ENCODE assay signal across 16 mouse cellular contexts in genomic region chr9:43947089-43947488, GRCm38 (mm10).
DNase-seq lines count a peak whose midpoint lies in the region; ATAC-seq lines count a peak whose summit lies in the region.
"Had no signal": no experiment of that assay in that cellular context is flagged by ENCODE, and none has a peak within 500 bp of the region (broad histone marks: within the 10 kb centered on the region; RNA-seq: fewer than 3 reads in every experiment).

No protein-coding gene starts in this region.

- peak; percentile 50; the same call in 1 of the 2 replicates for ATAC-seq in kidney, embryonic 14.5 days (ENCODE audit: low FRiP score, low TSS enrichment)
- ATAC-seq: forebrain, postnatal 0 days; intestine, postnatal 0 days had no signal

- 36% methylated on average over 5 of the region's 5 CpGs for WGBS in kidney, embryonic 14.5 days
- 65% methylated on average over 5 of the region's 5 CpGs for WGBS in embryonic facial prominence, embryonic 10.5 days

- no peak for DNase-seq in kidney, adult 18-20 months
- DNase-seq in 3134 (ENCODE audit: extremely low read depth, insufficient read length, low spot score) (peak; percentile 73), NIH3T3 (ENCODE audit: low read depth) (peak; percentile 55)
- DNase-seq in mesoderm, embryonic 11.5 days (ENCODE audit: low read depth, low spot score): peak; percentile 43
- no peak for DNase-seq in urinary bladder, adult 18-20 months (ENCODE audit: low spot score in 2 of 2)
- DNase-seq in embryonic facial prominence, embryonic 10.5 days (ENCODE audit: low spot score): no peak
- DNase-seq: cerebellum, postnatal 10 days; forebrain, postnatal 0 days; layer of hippocampus, postnatal 36 days; lung, adult 18-20 months; right cerebral cortex, postnatal 14 days; thymus, postnatal 4 days had no signal

- no peaks in the 10 kb centered on the region for H3K9me3 ChIP-seq in kidney, embryonic 14.5 days (ENCODE audit: control insufficient read depth, low read length)
- H3K9me3 ChIP-seq in embryonic facial prominence, embryonic 10.5 days: no peaks in the 10 kb centered on the region
- H3K9me3 ChIP-seq: midbrain, embryonic 13.5 days had no signal

- no peak overlapping the region for H3K4me2 ChIP-seq in kidney, embryonic 14.5 days (replicated peaks; ENCODE audit: low read depth, low read length)
- H3K4me2 ChIP-seq: midbrain, embryonic 13.5 days had no signal

- no peaks in the 10 kb centered on the region for H3K27me3 ChIP-seq in kidney, embryonic 14.5 days (ENCODE audit: control insufficient read depth, insufficient read depth, low read length)
- H3K27me3 ChIP-seq in embryonic facial prominence, embryonic 10.5 days (replicated peaks; ENCODE audit: low read depth, poor library complexity, severe bottlenecking): no peaks in the 10 kb centered on the region
- H3K27me3 ChIP-seq: midbrain, embryonic 13.5 days had no signal

- H3K9ac ChIP-seq in kidney, embryonic 14.5 days (ENCODE audit: low read depth, low read length): no peak overlapping the region
- H3K9ac ChIP-seq: forebrain, postnatal 0 days; midbrain, embryonic 13.5 days had no signal

- H3K36me3 ChIP-seq in kidney, embryonic 14.5 days (ENCODE audit: control insufficient read depth, insufficient read depth, low read length): no peaks in the 10 kb centered on the region
- no peaks in the 10 kb centered on the region for H3K36me3 ChIP-seq in embryonic facial prominence, embryonic 10.5 days (replicated peaks)
- H3K36me3 ChIP-seq: G1E; midbrain, embryonic 13.5 days had no signal

- peaks cover 5% of the 10 kb centered on the region; the same call in 1 of the 2 replicates for H3K4me1 ChIP-seq in kidney, embryonic 14.5 days (ENCODE audit: control insufficient read depth, insufficient read depth, low read length)
- peaks cover 22% of the 10 kb centered on the region for H3K4me1 ChIP-seq in embryonic facial prominence, embryonic 10.5 days

- no peak overlapping the region for H3K27ac ChIP-seq in kidney, embryonic 14.5 days (ENCODE audit: low read depth, low read length)
- no peak overlapping the region for H3K27ac ChIP-seq in embryonic facial prominence, embryonic 10.5 days (replicated peaks)

- H3K4me3 ChIP-seq in kidney, embryonic 14.5 days (ENCODE audit: low read length): no peak overlapping the region
- H3K4me3 ChIP-seq in embryonic facial prominence, embryonic 10.5 days: no peak overlapping the region
- H3K4me3 ChIP-seq: midbrain, embryonic 13.5 days had no signal

Comparison
In these comparisons a context has a peak if more than half of its experiments do, and no peak if none do; other contexts are left out.
1. DNase-seq: peak in 3134 (single experiment), NIH3T3 (single experiment) and mesoderm, embryonic 11.5 days (single experiment); none in kidney, adult 18-20 months (single experiment), urinary bladder, adult 18-20 months (0 of 2) and embryonic facial prominence, embryonic 10.5 days (single experiment).